Mouse (Mus musculus) cerebellum, adult 2 months (tissue): Measurements from ENCODE around the gene Hp1bp3.

Experiments used
- CTCF ChIP-seq: fragments of 200-500 bp; IDR thresholded peaks from 2 replicates; pipeline ENCODE4 v1.5.1; 2011; ENCODE audit warnings: low read depth, mild to moderate bottlenecking, control low read depth, low read length, moderate library complexity, borderline replicate concordance; ENCODE audit not compliant: insufficient read depth
- POLR2A ChIP-seq: fragments of 200-500 bp; IDR thresholded peaks from 2 replicates; pipeline ENCODE4 v1.6.1; 2011; ENCODE audit warnings: low read length, control low read depth, borderline replicate concordance; ENCODE audit not compliant: insufficient read depth

- TF ChIP-seq CTCF (no peak), POLR2A (no peak; the same call in 1 of the 2 replicates)
Observed at GRCm38 (mm10) chr4:138217441-138217840, 1.3 kb downstream of the Hp1bp3 start.
